Mouse (Mus musculus): Measurements from ENCODE around the gene Cyp2c23.

DNA sequence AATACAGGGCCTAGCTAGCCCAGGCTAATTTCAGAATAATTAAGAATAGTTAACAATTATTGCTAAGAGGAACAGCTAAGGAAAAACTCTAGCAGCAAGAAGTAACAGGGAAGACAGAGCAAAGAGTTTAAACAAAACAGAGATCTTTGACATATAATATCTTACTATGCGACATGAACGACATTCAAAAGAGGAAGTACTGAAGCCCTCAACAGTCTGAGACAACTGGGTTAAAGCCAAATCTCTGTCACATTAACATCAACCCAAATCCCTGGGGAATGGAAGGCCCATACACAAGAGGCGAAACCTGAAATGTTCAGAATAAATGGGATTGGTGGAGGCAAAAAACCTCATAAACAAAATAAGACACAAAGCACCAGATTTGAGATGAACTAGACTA lies 16.8 kb upstream of the Cyp2c23 start:
- no peak for TF ChIP-seq CTCF (IDR thresholded peaks at IDR 0.05; ENCODE audit: borderline replicate concordance, extremely low read depth, insufficient read depth, insufficient read length)
- no peak for TF ChIP-seq POLR2A (IDR thresholded peaks at IDR 0.05; ENCODE audit: borderline replicate concordance, extremely low read depth, insufficient read depth, insufficient read length, poor library complexity, severe bottlenecking)
